Mouse (Mus musculus): ENCODE data around the gene Prkce. TPM values are rescaled to one million over a fixed set of nuclear protein-coding genes. Genes with fewer than 3 reads are reported as not detected.

The Prkce gene
- total and polyA plus RNA-seq, 2 experiments from 2014 or later = 50.8 to 55.8 TPM

DNA sequence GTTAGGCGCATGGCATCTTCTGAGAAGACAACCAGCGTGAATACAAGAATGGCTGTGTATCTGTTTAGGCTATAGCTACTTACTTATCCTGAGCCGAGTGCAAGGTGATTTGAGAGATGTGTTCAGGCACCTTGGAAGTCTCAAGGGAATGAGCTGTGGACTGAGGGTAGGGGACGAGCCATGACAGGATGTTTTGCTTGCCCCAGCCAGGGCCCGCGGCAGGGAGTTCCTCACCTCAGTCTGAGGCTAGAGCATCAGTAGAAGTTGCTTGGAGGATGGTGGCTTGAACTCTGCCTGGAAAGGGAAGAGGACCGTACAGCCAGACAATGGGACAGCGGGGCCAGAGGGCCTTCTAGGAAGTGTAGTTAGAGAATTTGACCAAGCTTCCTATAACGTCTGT is 74.7 kb downstream of the Prkce start:
- H3K4me3 ChIP-seq (ENCODE audit: low read length) = no peak overlapping the region
- no peak for TF ChIP-seq CTCF (IDR thresholded peaks at IDR 0.05; ENCODE audit: low read depth)
- H3K9ac ChIP-seq (replicated peaks; ENCODE audit: low read length) = no peak overlapping the region
- H3K4me1 ChIP-seq (ENCODE audit: insufficient read depth, low read length) = no peaks in the 10 kb centered on the region; the same call in 1 of the 2 replicates
- 86% methylated on average over 9 of the region's 9 CpGs for WGBS
- no peak overlapping the region for H3K4me2 ChIP-seq (ENCODE audit: low read depth, low read length)
- no peak overlapping the region for H3K27ac ChIP-seq
- no peak for DNase-seq (ENCODE audit: low spot score)
- no peaks in the 10 kb centered on the region for H3K27me3 ChIP-seq (ENCODE audit: insufficient read depth, low read length)
- ATAC-seq = no peak
- no peaks in the 10 kb centered on the region for H3K9me3 ChIP-seq (ENCODE audit: low read length)
- no peaks in the 10 kb centered on the region for H3K36me3 ChIP-seq (ENCODE audit: insufficient read depth, low read length)

DNA sequence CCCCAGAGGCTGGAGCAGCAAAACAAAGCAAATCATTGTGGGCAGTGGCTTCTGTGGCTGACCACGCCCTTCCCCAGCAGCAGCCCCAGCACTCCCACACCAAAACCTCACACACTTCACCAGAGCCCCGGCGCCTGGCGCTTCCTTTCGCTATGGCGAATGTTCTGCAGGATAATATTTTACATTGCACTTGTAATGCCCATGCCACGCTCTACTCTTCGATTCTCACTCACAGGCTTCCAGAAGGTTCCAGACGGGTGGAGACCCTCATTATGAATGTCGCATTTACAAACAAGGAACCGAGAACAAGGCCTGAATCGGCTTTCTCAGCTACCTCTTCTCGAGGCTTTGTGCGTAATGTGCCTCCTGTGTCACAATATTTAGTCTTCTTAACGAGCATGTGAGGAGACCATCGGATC is 75.5 kb downstream of the Prkce start:
- WGBS = 85% methylated on average over 16 of the region's 16 CpGs
- DNase-seq (ENCODE audit: low spot score) (no peak), ATAC-seq (no peak)
- no peak overlapping the region for H3K4me3 ChIP-seq (ENCODE audit: low read length)
- no peak overlapping the region for H3K9ac ChIP-seq (replicated peaks; ENCODE audit: low read length)
- H3K36me3 ChIP-seq (ENCODE audit: insufficient read depth, low read length) = no peaks in the 10 kb centered on the region
- no peaks in the 10 kb centered on the region for H3K27me3 ChIP-seq (ENCODE audit: insufficient read depth, low read length)
- no peak overlapping the region for H3K27ac ChIP-seq
- no peak overlapping the region for H3K4me2 ChIP-seq (ENCODE audit: low read depth, low read length)
- TF ChIP-seq CTCF (IDR thresholded peaks at IDR 0.05; ENCODE audit: low read depth) = no peak
- H3K4me1 ChIP-seq (ENCODE audit: insufficient read depth, low read length) = no peaks in the 10 kb centered on the region; the same call in 1 of the 2 replicates
- no peaks in the 10 kb centered on the region for H3K9me3 ChIP-seq (ENCODE audit: low read length)

DNA sequence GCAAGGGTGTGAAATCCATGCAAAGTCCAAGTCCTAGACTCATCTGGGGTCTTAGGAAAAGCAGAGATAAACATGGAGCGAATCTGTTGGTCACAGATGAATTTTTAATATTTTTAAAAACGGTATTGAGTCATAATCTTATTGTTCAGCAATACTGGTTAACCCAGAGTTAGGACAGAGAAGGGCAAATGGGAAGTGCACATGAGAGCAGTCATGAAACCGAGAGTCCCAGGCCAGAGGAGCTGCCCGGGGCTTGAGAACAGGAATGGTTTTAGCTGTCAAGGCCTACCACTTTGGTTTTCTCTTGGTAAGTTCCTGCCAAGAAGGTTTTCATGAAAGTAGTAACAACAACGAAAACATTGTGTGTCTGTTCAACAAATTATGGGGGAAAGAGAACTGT is 76.8 kb downstream of the Prkce start:
- Histone ChIP-seq H3K9ac (replicated peaks; ENCODE audit: low read length) (no peak overlapping the region), H3K9me3 (ENCODE audit: low read length) (no peaks in the 10 kb centered on the region), H3K4me2 (ENCODE audit: low read depth, low read length) (no peak overlapping the region), H3K27me3 (ENCODE audit: insufficient read depth, low read length) (no peaks in the 10 kb centered on the region), H3K36me3 (ENCODE audit: insufficient read depth, low read length) (no peaks in the 10 kb centered on the region), H3K4me3 (ENCODE audit: low read length) (no peak overlapping the region), H3K4me1 (ENCODE audit: insufficient read depth, low read length) (no peaks in the 10 kb centered on the region; the same call in 1 of the 2 replicates), H3K27ac (no peak overlapping the region)
- no peak for TF ChIP-seq CTCF (IDR thresholded peaks at IDR 0.05; ENCODE audit: low read depth)
- 94% methylated on average over 5 of the region's 5 CpGs for WGBS
- no peak for ATAC-seq
- DNase-seq (ENCODE audit: low spot score) = no peak

DNA sequence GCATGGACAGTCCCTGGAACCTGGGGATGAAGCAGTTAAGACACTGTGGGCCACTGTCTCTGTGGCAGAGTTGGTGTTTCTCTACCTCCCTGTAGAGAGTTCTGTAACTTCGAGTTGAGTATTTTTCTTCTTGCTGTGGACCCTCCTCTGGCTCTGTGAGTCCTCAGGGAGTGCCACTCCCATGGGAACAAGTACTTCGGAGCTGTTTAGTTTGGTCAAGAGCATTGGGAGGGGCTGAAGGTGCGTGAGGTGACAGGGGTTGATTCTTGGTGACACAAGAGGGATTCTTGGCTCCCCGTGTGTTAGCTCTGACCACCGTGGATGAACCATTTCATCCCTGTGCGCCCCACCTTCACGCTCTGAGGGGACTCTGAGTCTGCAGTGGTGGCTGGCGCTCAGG is 81.2 kb downstream of the Prkce start:
- TF ChIP-seq CTCF (IDR thresholded peaks at IDR 0.05; ENCODE audit: low read depth) = no peak
- WGBS = 91% methylated on average over 8 of the region's 8 CpGs

DNA sequence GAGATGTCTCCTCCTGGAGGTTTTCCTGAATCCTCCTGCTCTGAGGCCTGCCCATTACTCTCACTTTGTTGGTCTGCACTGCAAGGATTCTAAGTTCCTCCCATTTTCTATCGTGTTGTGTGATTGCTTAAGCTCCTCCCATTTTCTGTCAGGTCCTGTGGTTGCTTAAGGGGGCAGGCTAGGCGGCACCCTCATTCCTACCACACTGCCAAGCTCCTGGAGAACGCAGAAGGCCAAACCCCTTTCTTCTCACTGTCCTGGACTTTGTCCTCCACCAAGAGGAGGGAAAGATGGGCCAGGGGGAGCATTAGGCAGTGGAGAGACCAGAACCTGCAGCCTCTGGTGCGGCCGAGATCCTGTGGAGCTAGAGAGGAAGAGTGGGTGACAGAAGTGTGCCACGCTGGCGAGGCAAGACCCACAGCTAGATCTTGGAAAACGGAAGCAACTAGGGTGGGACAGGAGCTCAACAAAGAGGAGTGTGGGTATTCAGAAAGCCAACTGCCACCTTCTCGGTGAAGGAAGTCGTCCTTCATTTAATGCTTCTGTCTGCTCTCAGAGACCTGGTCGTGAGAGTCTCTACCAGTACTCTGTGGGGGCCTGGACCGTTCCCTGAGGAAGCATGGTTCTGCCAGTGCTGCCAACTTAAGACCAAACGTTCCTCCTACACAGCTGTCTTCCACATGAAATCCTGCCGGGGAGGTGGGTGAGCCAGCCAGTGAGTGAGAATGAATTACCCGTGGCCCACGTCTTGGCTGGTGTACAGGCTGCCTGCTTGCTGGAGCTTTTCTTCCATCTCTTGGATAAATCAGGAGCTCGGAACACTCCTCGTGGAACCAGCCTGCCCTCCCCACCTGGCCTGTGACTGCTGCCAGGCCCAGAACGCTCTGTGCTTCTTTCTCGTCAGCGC is 82.2 kb downstream of the Prkce start:
- Histone ChIP-seq H3K36me3 (ENCODE audit: insufficient read depth, low read length) (no peaks in the 10 kb centered on the region), H3K4me2 (ENCODE audit: low read depth, low read length) (no peak overlapping the region), H3K27ac (peak overlapping the region; percentile 74), H3K4me1 (ENCODE audit: insufficient read depth, low read length) (peaks cover 19% of the 10 kb centered on the region), H3K4me3 (ENCODE audit: low read length) (no peak overlapping the region), H3K9ac (replicated peaks; ENCODE audit: low read length) (no peak overlapping the region), H3K27me3 (ENCODE audit: insufficient read depth, low read length) (no peaks in the 10 kb centered on the region), H3K9me3 (ENCODE audit: low read length) (no peaks in the 10 kb centered on the region)
- WGBS = 55% methylated on average over 21 of the region's 21 CpGs
- no peak for TF ChIP-seq CTCF (IDR thresholded peaks at IDR 0.05; ENCODE audit: low read depth)
- DNase-seq (ENCODE audit: low spot score) (peak; percentile 63), ATAC-seq (no peak)

More for the DNA sequence above, 81.2 kb downstream of the Prkce start:
- ATAC-seq = no peak
- no peak for DNase-seq (ENCODE audit: low spot score)
- H3K9me3 ChIP-seq (ENCODE audit: low read length) = no peaks in the 10 kb centered on the region
- H3K4me2 ChIP-seq (ENCODE audit: low read depth, low read length) = no peak overlapping the region
- peaks cover 13% of the 10 kb centered on the region for H3K4me1 ChIP-seq (ENCODE audit: insufficient read depth, low read length)
- H3K36me3 ChIP-seq (ENCODE audit: insufficient read depth, low read length) = no peaks in the 10 kb centered on the region
- H3K27me3 ChIP-seq (ENCODE audit: insufficient read depth, low read length) = no peaks in the 10 kb centered on the region
- H3K9ac ChIP-seq (replicated peaks; ENCODE audit: low read length) = no peak overlapping the region
- H3K27ac ChIP-seq = no peak overlapping the region
- no peak overlapping the region for H3K4me3 ChIP-seq (ENCODE audit: low read length)

DNA sequence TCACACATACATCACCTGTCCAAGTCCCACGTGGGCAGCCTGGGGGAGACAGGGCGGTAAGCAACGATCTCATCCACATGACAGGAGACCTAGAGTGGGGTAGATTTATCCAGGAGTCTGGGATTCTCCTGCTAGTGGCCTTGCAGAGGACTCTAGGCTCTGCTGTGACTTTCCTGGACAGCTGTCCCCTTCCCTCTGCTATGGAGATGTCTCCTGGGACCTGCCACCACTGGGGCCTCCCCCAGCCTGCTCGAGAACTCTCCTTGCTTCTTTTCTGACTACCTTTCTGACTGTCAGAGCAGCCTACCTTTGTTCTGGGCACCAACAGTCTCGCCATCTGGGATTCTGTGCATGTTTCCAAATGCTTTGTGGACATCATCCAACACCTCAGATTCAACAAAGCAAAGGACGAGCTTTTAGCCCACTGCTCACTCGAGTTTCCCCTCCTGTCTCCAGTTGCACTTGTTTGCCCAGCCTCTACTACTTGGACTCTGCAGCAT is 82.9 kb downstream of the Prkce start:
- Histone ChIP-seq H3K27ac (peak overlapping the region; percentile 74), H3K4me1 (ENCODE audit: insufficient read depth, low read length) (peaks cover 19% of the 10 kb centered on the region), H3K36me3 (ENCODE audit: insufficient read depth, low read length) (no peaks in the 10 kb centered on the region), H3K9ac (replicated peaks; ENCODE audit: low read length) (no peak overlapping the region), H3K4me3 (ENCODE audit: low read length) (no peak overlapping the region), H3K9me3 (ENCODE audit: low read length) (no peaks in the 10 kb centered on the region), H3K4me2 (ENCODE audit: low read depth, low read length) (no peak overlapping the region), H3K27me3 (ENCODE audit: insufficient read depth, low read length) (no peaks in the 10 kb centered on the region)
- ATAC-seq (no peak), DNase-seq (ENCODE audit: low spot score) (peak; percentile 43)
- WGBS = 59% methylated on average over 7 of the region's 7 CpGs
- TF ChIP-seq CTCF (IDR thresholded peaks at IDR 0.05; ENCODE audit: low read depth) = no peak
